Mouse (Mus musculus) embryonic stem cell, embryonic (primary cell): ENCODE data around the gene Cdc26.

Experiments used
- CTCF ChIA-PET, 4 experiments: fragments of 300-600 bp in 2 of 4; fragments of 350-600 bp in 2 of 4; sonication (Branson Sonifier 250); formaldehyde crosslinking; loops; one replicate each; lab custom pipeline; 2022; ENCODE audit warnings: inconsistent platforms in 2 of 4; lab: Charles Lee
- POLR2A ChIA-PET, 4 experiments: fragments of 300-600 bp in 2 of 4; fragments of 350-600 bp in 2 of 4; sonication (Branson Sonifier 250); formaldehyde crosslinking; loops; one replicate each; lab custom pipeline; 2022; ENCODE audit warnings: antibody characterized with exemption in 4 of 4, inconsistent platforms in 1 of 4; lab: Charles Lee

Gene Cdc26

GRCm38 (mm10) chr4:62360088-62360804 lies 48.2 kb downstream of the Cdc26 start, which contains the start of the genes Fkbp15 and Slc31a1:
TSS of gene Fkbp15 (minus strand) at chr4:62360548.
TSS of gene Slc31a1 (plus strand) at chr4:62360727.
- ChIA-PET CTCF (interaction anchor here in 2 of 4 experiments (0.6 to 0.9 kb wide), 15 partner anchors 17 to 550 kb away, joined by 3 to 8 read pairs (median 4); partner anchors contain the start of genes Cdc26 (in 1 of the 2) and Prpf4 (in 1 of the 2)), POLR2A (interaction anchor here (0.6 to 5.8 kb wide), 153 partner anchors 8 to 1235 kb away, joined by 3 to 118 read pairs (median 5); partner anchors contain the start of genes Cdc26 (in 3 of the 4), Prpf4 (in 3 of the 4), Alad (in 2 of the 4) and Slc31a2 (in 2 of the 4))

- POLR2A ChIA-PET: interaction anchor here in 3 of 4 experiments (0.6 to 5.8 kb wide), 40 partner anchors 9 to 402 kb away, joined by 3 to 118 read pairs (median 10); partner anchors contain the start of genes Cdc26 (in 3 of the 3), Prpf4 (in 3 of the 3), 4933430I17Rik (in 1 of the 3) and Pole3 (in 1 of the 3)
- CTCF ChIA-PET: interaction anchor here in 1 of 4 experiments (0.6 kb wide), 1 partner anchor 47 kb away, joined by 5 read pairs; no protein-coding TSS in a partner anchor
These were observed 49.1 kb downstream of the Cdc26 start for GRCm38 (mm10) chr4:62359256-62359775.

GRCm38 (mm10) chr4:62357631-62358148 lies 50.8 kb downstream of the Cdc26 start:
- POLR2A ChIA-PET: interaction anchor here in 3 of 4 experiments (0.6 to 5.8 kb wide), 6 partner anchors 8 to 51 kb away, joined by 3 to 82 read pairs (median 5); partner anchors contain the start of genes Cdc26 (in 1 of the 3) and Prpf4 (in 1 of the 3)
- CTCF ChIA-PET: no interaction called here

GRCm38 (mm10) chr4:62349371-62349770 lies 59.1 kb downstream of the Cdc26 start:
- ChIA-PET CTCF (no interaction called here), POLR2A (interaction anchor here in 3 of 4 experiments (1.8 to 3.3 kb wide), 3 partner anchors 11 kb away, joined by 10 to 21 read pairs (median 10); partner anchors contain the start of genes Fkbp15 (in 3 of the 3) and Slc31a1 (in 3 of the 3))

GRCm38 (mm10) chr4:62348329-62348705 lies 60.1 kb downstream of the Cdc26 start:
- POLR2A ChIA-PET: interaction anchor here in 2 of 4 experiments (0.6 to 3.3 kb wide), 4 partner anchors 12 to 112 kb away, joined by 4 to 21 read pairs (median 12); partner anchors contain the start of genes Fkbp15 (in 2 of the 2) and Slc31a1 (in 2 of the 2)

GRCm38 (mm10) chr4:62347605-62348328 lies 60.7 kb downstream of the Cdc26 start:
- POLR2A ChIA-PET: interaction anchor here in 2 of 4 experiments (0.6 to 3.3 kb wide), 5 partner anchors 13 to 112 kb away, joined by 4 to 21 read pairs (median 12); partner anchors contain the start of genes Fkbp15 (in 2 of the 2) and Slc31a1 (in 2 of the 2)
- CTCF ChIA-PET: interaction anchor here in 3 of 4 experiments (0.5 to 0.6 kb wide), 3 partner anchors 46 to 460 kb away, joined by 3 to 4 read pairs (median 4); no protein-coding TSS in a partner anchor

More at GRCm38 (mm10) chr4:62348329-62348705, 60.1 kb downstream of the Cdc26 start:
- CTCF ChIA-PET: interaction anchor here in 1 of 4 experiments (0.6 kb wide), 1 partner anchor 45 kb away, joined by 4 read pairs; no protein-coding TSS in a partner anchor

GRCm38 (mm10) chr4:62345827-62346226 lies 62.6 kb downstream of the Cdc26 start:
- CTCF ChIA-PET: no interaction called here
- POLR2A ChIA-PET: interaction anchor here in 2 of 4 experiments (0.7 to 3.2 kb wide), 3 partner anchors 15 to 62 kb away, joined by 3 to 18 read pairs (median 12); partner anchors contain the start of genes Fkbp15 (in 2 of the 2) and Slc31a1 (in 2 of the 2)

- POLR2A ChIA-PET: interaction anchor here in 1 of 4 experiments (0.6 kb wide), 1 partner anchor 15 kb away, joined by 5 read pairs; no protein-coding TSS in a partner anchor
- CTCF ChIA-PET: no interaction called here
These were observed 64.4 kb downstream of the Cdc26 start for GRCm38 (mm10) chr4:62344000-62344399.

GRCm38 (mm10) chr4:62338536-62338935 lies 69.9 kb downstream of the Cdc26 start:
- ChIA-PET POLR2A (interaction anchor here in 2 of 4 experiments (1.2 to 1.8 kb wide), 3 partner anchors 9 to 71 kb away, joined by 3 to 7 read pairs (median 4); partner anchors contain the start of genes Fkbp15 (in 1 of the 2) and Slc31a1 (in 1 of the 2)), CTCF (no interaction called here)
